Mouse (Mus musculus) MEL (cell line): ENCODE data around the gene Phgdh.

ENCODE experiments used
- CTCF ChIP-seq, 3 experiments: IDR thresholded peaks in 2 of 3; conservative IDR thresholded peaks in 1 of 3; 2 replicates each; pipeline ENCODE4 v1.5.1; 2011 to 2012; ENCODE audit warnings: low read length in 3 of 3, low read depth in 2 of 3, mild to moderate bottlenecking in 2 of 3, improper control_type of control experiment in 1 of 3, inconsistent platforms in 1 of 3, mixed read lengths in 1 of 3, moderate library complexity in 1 of 3; ENCODE audit not compliant: control insufficient read depth in 1 of 3, insufficient read depth in 1 of 3, poor library complexity in 1 of 3, severe bottlenecking in 1 of 3
- KAT2A ChIP-seq: conservative IDR thresholded peaks from 2 replicates; pipeline ENCODE4 v1.6.1; 2012; ENCODE audit warnings: low read depth, low read length, improper control_type of control experiment, inconsistent platforms
- POLR2A ChIP-seq, 2 experiments: IDR thresholded peaks; 2 replicates each; pipeline ENCODE4 v1.6.1; 2011 to 2012; ENCODE audit warnings: low read length in 2 of 2, mild to moderate bottlenecking in 2 of 2, control low read depth in 1 of 2, improper control_type of control experiment in 1 of 2, low read depth in 1 of 2, moderate library complexity in 1 of 2; ENCODE audit not compliant: control insufficient read depth in 1 of 2, insufficient read depth in 1 of 2, poor library complexity in 1 of 2
- USF1 ChIP-seq: IDR thresholded peaks from 2 replicates; pipeline ENCODE4 v1.6.1; 2014; ENCODE audit warnings: low read depth, mild to moderate bottlenecking, inconsistent platforms, low read length, improper control_type of control experiment, moderate library complexity

DNA sequence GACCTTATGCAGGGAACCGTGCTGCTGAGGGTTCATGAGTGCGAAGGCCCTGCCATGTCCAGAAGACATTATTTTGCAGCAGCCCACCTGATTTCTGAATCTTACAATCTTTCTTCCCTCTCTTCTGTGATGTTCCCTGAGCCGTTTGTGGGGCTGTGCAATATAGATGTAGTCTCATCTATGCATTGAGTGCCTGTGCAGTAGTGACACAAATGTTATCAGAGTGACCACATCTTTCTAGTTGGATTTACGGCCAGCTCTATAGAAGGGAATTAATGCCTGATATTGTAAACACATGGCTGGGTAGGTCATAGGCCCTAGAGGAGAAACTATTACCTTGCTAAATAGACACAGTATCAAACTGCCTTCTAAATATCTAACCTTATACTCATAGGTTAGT lies 39.5 kb downstream of the Phgdh start:
- TF ChIP-seq CTCF (IDR thresholded peaks at IDR 0.05 in 2 of 3, conservative IDR thresholded peaks at IDR 0.05 in 1 of 3; ENCODE audit: control insufficient read depth in 1 of 3, insufficient read depth in 1 of 3, low read depth in 2 of 3, low read length in 3 of 3, poor library complexity in 1 of 3, severe bottlenecking in 1 of 3) (no peak), KAT2A (no peak), POLR2A (IDR thresholded peaks at IDR 0.05; ENCODE audit: control insufficient read depth in 1 of 2, insufficient read depth in 1 of 2, low read depth in 1 of 2, low read length in 2 of 2, poor library complexity in 1 of 2) (no peak), USF1 (no peak)
